Mouse (Mus musculus): Measurements from ENCODE around the gene Pde4c. TPM values are rescaled to one million over a fixed set of nuclear protein-coding genes. Genes with fewer than 3 reads are reported as not detected.

The Pde4c gene
- total RNA-seq, 1 experiment, result 1.6 TPM

GRCm38 (mm10) chr8:70693636-70694035 lies 29.9 kb upstream of the Pde4c start:
- Histone ChIP-seq H3K4me1 (ENCODE audit: control insufficient read depth in 2 of 2, insufficient read depth in 2 of 2, low read length in 2 of 2, poor library complexity in 1 of 2) (peaks cover 9 to 31% of the 10 kb centered on the region in 2 experiments; a peak in 3 of 4 replicates), H3K4me3 (ENCODE audit: insufficient read depth in 1 of 2, low read depth in 1 of 2, low read length in 2 of 2, poor library complexity in 1 of 2, severe bottlenecking in 1 of 2) (no peak overlapping the region), H3K36me3 (ENCODE audit: control insufficient read depth, insufficient read depth, low read length, poor library complexity, severe bottlenecking) (no peaks in the 10 kb centered on the region), H3K27ac (ENCODE audit: insufficient read depth, low read depth, low read length, poor library complexity, severe bottlenecking) (no peak overlapping the region; the same call in 1 of the 2 replicates), H3K9me3 (ENCODE audit: control insufficient read depth, insufficient read depth, low read depth, low read length) (no peaks in the 10 kb centered on the region), H3K9ac (ENCODE audit: insufficient read depth, low read depth, low read length, poor library complexity, severe bottlenecking) (no peak overlapping the region; the same call in 1 of the 2 replicates)
- DNase-seq (ENCODE audit: low read depth, low spot score), result no peak
- in situ Hi-C loops (cut with MboI; ENCODE audit: low sequenced_read_pairs in 2 of 2, unreplicated experiment in 2 of 2), result no loop called here
- TF ChIP-seq CHD2 (IDR thresholded peaks at IDR 0.05; ENCODE audit: low read depth, low read length) (no peak), ZC3H11A (IDR thresholded peaks at IDR 0.05; ENCODE audit: borderline replicate concordance, low read depth, low read length) (no peak), HCFC1 (IDR thresholded peaks at IDR 0.05; ENCODE audit: borderline replicate concordance, insufficient read depth, low read length) (no peak), ZNF384 (IDR thresholded peaks at IDR 0.05; ENCODE audit: low read depth, low read length) (no peak), MAFK (IDR thresholded peaks at IDR 0.05; ENCODE audit: insufficient read depth, low read depth, low read length) (no peak)

DNA sequence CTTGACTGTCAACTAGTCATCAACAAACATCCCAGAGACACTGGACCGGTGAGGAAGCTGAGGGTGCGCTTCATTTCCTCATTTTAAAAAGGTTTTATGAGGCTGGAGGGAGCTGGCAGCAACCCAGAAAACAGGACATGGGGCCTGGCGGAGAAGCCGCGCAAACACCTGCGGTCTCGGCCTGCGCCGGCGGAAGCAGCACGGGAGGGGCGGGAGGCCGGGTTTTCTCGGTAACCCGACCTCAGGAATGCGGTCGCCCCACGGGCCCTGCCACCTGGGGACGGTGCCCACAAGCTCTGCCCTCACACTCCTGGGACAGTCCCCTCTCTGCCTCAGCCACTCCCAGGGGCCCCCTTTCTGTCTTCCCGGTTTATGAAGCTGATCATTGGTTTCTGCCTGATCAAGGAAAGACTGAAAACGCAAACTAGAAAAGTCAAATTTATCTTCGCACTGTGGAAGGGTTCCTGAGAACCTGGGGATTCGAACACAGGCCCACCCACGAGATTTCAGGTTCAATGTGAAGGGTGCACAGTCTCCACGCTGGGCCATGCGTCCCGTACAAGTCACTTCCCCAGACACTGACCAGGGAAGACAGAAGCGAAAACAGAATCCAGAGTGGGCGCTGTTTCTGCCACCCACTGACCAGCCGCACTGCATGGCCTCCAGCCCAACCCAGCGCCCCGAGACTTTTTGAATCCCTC lies 28.1 kb upstream of the Pde4c start:
- H3K9me3 ChIP-seq (ENCODE audit: control insufficient read depth, insufficient read depth, low read depth, low read length), result no peaks in the 10 kb centered on the region
- peak overlapping the region; percentile 74 for H3K27ac ChIP-seq (ENCODE audit: insufficient read depth, low read depth, low read length, poor library complexity, severe bottlenecking)
- no peaks in the 10 kb centered on the region for H3K36me3 ChIP-seq (ENCODE audit: control insufficient read depth, insufficient read depth, low read length, poor library complexity, severe bottlenecking)
- H3K4me1 ChIP-seq (ENCODE audit: control insufficient read depth in 2 of 2, insufficient read depth in 2 of 2, low read length in 2 of 2, poor library complexity in 1 of 2), result peaks cover 9 to 31% of the 10 kb centered on the region in 2 experiments; a peak in 3 of 4 replicates
- in situ Hi-C loops (cut with MboI; ENCODE audit: low sequenced_read_pairs in 2 of 2, unreplicated experiment in 2 of 2), result no loop called here
- TF ChIP-seq CHD2 (IDR thresholded peaks at IDR 0.05; ENCODE audit: low read depth, low read length), result no peak
- TF ChIP-seq ZNF384 (IDR thresholded peaks at IDR 0.05; ENCODE audit: low read depth, low read length), result no peak
- TF ChIP-seq ZC3H11A (IDR thresholded peaks at IDR 0.05; ENCODE audit: borderline replicate concordance, low read depth, low read length), result no peak
- TF ChIP-seq MAFK (IDR thresholded peaks at IDR 0.05; ENCODE audit: insufficient read depth, low read depth, low read length), result no peak
- no peak for TF ChIP-seq HCFC1 (IDR thresholded peaks at IDR 0.05; ENCODE audit: borderline replicate concordance, insufficient read depth, low read length)
- peak overlapping the region; percentile 3 to 16; a peak in 1 of 4 replicates for H3K4me3 ChIP-seq (ENCODE audit: insufficient read depth in 1 of 2, low read depth in 1 of 2, low read length in 2 of 2, poor library complexity in 1 of 2, severe bottlenecking in 1 of 2)
- DNase-seq (ENCODE audit: low read depth, low spot score), result no peak
- peak overlapping the region; percentile 62 for H3K9ac ChIP-seq (ENCODE audit: insufficient read depth, low read depth, low read length, poor library complexity, severe bottlenecking)

- Histone ChIP-seq H3K4me3 (ENCODE audit: insufficient read depth in 1 of 2, low read depth in 1 of 2, low read length in 2 of 2, poor library complexity in 1 of 2, severe bottlenecking in 1 of 2) (peak overlapping the region; percentile 17 to 31; a peak in 2 of 4 replicates), H3K4me1 (ENCODE audit: control insufficient read depth in 2 of 2, insufficient read depth in 2 of 2, low read length in 2 of 2, poor library complexity in 1 of 2) (peaks cover 7 to 30% of the 10 kb centered on the region in 2 experiments; a peak in 3 of 4 replicates), H3K9me3 (ENCODE audit: control insufficient read depth, insufficient read depth, low read depth, low read length) (no peaks in the 10 kb centered on the region), H3K9ac (ENCODE audit: insufficient read depth, low read depth, low read length, poor library complexity, severe bottlenecking) (peak overlapping the region; percentile 62; the same call in 1 of the 2 replicates), H3K36me3 (ENCODE audit: control insufficient read depth, insufficient read depth, low read length, poor library complexity, severe bottlenecking) (no peaks in the 10 kb centered on the region), H3K27ac (ENCODE audit: insufficient read depth, low read depth, low read length, poor library complexity, severe bottlenecking) (peak overlapping the region; percentile 74)
- DNase-seq (ENCODE audit: low read depth, low spot score), result peak; percentile 71
- in situ Hi-C loops (cut with MboI; ENCODE audit: low sequenced_read_pairs in 2 of 2, unreplicated experiment in 2 of 2), result no loop called here
- TF ChIP-seq ZC3H11A (IDR thresholded peaks at IDR 0.05; ENCODE audit: borderline replicate concordance, low read depth, low read length) (no peak), ZNF384 (IDR thresholded peaks at IDR 0.05; ENCODE audit: low read depth, low read length) (no peak), MAFK (IDR thresholded peaks at IDR 0.05; ENCODE audit: insufficient read depth, low read depth, low read length) (no peak), HCFC1 (IDR thresholded peaks at IDR 0.05; ENCODE audit: borderline replicate concordance, insufficient read depth, low read length) (no peak), CHD2 (IDR thresholded peaks at IDR 0.05; ENCODE audit: low read depth, low read length) (no peak; the same call in 1 of the 2 replicates)
Observed at GRCm38 (mm10) chr8:70696019-70696885, 27.3 kb upstream of the Pde4c start.

GRCm38 (mm10) chr8:70696946-70697345 lies 26.6 kb upstream of the Pde4c start:
- Histone ChIP-seq H3K36me3 (ENCODE audit: control insufficient read depth, insufficient read depth, low read length, poor library complexity, severe bottlenecking) (no peaks in the 10 kb centered on the region), H3K9me3 (ENCODE audit: control insufficient read depth, insufficient read depth, low read depth, low read length) (no peaks in the 10 kb centered on the region), H3K4me3 (ENCODE audit: insufficient read depth in 1 of 2, low read depth in 1 of 2, low read length in 2 of 2, poor library complexity in 1 of 2, severe bottlenecking in 1 of 2) (peak overlapping the region in 1 of 2 experiments; percentile 17; a peak in 1 of 4 replicates), H3K4me1 (ENCODE audit: control insufficient read depth in 2 of 2, insufficient read depth in 2 of 2, low read length in 2 of 2, poor library complexity in 1 of 2) (peaks cover 7 to 31% of the 10 kb centered on the region in 2 experiments; a peak in 3 of 4 replicates), H3K9ac (ENCODE audit: insufficient read depth, low read depth, low read length, poor library complexity, severe bottlenecking) (peak overlapping the region; percentile 61; the same call in 1 of the 2 replicates), H3K27ac (ENCODE audit: insufficient read depth, low read depth, low read length, poor library complexity, severe bottlenecking) (peak overlapping the region; percentile 72)
- in situ Hi-C loops (cut with MboI; ENCODE audit: low sequenced_read_pairs in 2 of 2, unreplicated experiment in 2 of 2), result no loop called here
- TF ChIP-seq ZC3H11A (IDR thresholded peaks at IDR 0.05; ENCODE audit: borderline replicate concordance, low read depth, low read length) (no peak), ZNF384 (IDR thresholded peaks at IDR 0.05; ENCODE audit: low read depth, low read length) (no peak), MAFK (IDR thresholded peaks at IDR 0.05; ENCODE audit: insufficient read depth, low read depth, low read length) (no peak), HCFC1 (IDR thresholded peaks at IDR 0.05; ENCODE audit: borderline replicate concordance, insufficient read depth, low read length) (no peak), CHD2 (IDR thresholded peaks at IDR 0.05; ENCODE audit: low read depth, low read length) (no peak)
- DNase-seq (ENCODE audit: low read depth, low spot score), result no peak

Measured in ES-E14 (cell line).